Mouse (Mus musculus): ENCODE results near the gene Pcid2. TPM values are rescaled to one million over a fixed set of nuclear protein-coding genes. Genes with fewer than 3 reads are reported as not detected.

Pcid2 gene
- polyA plus RNA-seq, 1 experiment from 2014 or later = 38.4 TPM

Small RNA genes within 50 kb of the gene (microRNA-seq; reads per million reads assigned to microRNA genes)
- gene Mir7065 = not detected

Other genes with a start within 250 kb of the Pcid2 start
- 16.0 and 16.1 TPM in 2 replicates for gene Mcf2l, start 231.7 kb downstream of the Pcid2 start, polyA plus RNA-seq (2015; fragmentation: Nextera tagmentation; extraction: Ambion mirVana)
- 0.75 and 1.1 TPM in 2 replicates for gene F7, start 79.4 kb downstream of the Pcid2 start, polyA plus RNA-seq (2015; fragmentation: Nextera tagmentation; extraction: Ambion mirVana)
- 1.6 and 4.6 TPM in 2 replicates for gene F10, start 68.2 kb downstream of the Pcid2 start, polyA plus RNA-seq (2015; fragmentation: Nextera tagmentation; extraction: Ambion mirVana)
- gene Proz, start 44.5 kb downstream of the Pcid2 start, polyA plus RNA-seq (2015; fragmentation: Nextera tagmentation; extraction: Ambion mirVana) = 0.33 and 1.2 TPM in 2 replicates
- gene Cul4a, start 162 bp upstream of the Pcid2 start, polyA plus RNA-seq (2015; fragmentation: Nextera tagmentation; extraction: Ambion mirVana) = 93.9 and 101 TPM in 2 replicates
- gene Lamp1, start 53.7 kb upstream of the Pcid2 start, polyA plus RNA-seq (2015; fragmentation: Nextera tagmentation; extraction: Ambion mirVana) = 303 and 324 TPM in 2 replicates
- 4.0 and 4.5 TPM in 2 replicates for gene Grtp1, start 95.2 kb upstream of the Pcid2 start, polyA plus RNA-seq (2015; fragmentation: Nextera tagmentation; extraction: Ambion mirVana)
- gene Adprhl1, start 148.7 kb upstream of the Pcid2 start, polyA plus RNA-seq (2015; fragmentation: Nextera tagmentation; extraction: Ambion mirVana) = 5.7 and 6.3 TPM in 2 replicates
- 24.8 and 25.0 TPM in 2 replicates for gene Dcun1d2, start 182.7 kb upstream of the Pcid2 start, polyA plus RNA-seq (2015; fragmentation: Nextera tagmentation; extraction: Ambion mirVana)
- 35.7 and 41.3 TPM in 2 replicates for gene Tmco3, start 182.7 kb upstream of the Pcid2 start, polyA plus RNA-seq (2015; fragmentation: Nextera tagmentation; extraction: Ambion mirVana)
- 144 and 155 TPM in 2 replicates for gene Tfdp1, start 233.3 kb upstream of the Pcid2 start, polyA plus RNA-seq (2015; fragmentation: Nextera tagmentation; extraction: Ambion mirVana)

Measured in lung, embryonic 16.5 days (tissue).